8 mouse cellular contexts compared by ENCODE assay signal in the genomic region with DNA sequence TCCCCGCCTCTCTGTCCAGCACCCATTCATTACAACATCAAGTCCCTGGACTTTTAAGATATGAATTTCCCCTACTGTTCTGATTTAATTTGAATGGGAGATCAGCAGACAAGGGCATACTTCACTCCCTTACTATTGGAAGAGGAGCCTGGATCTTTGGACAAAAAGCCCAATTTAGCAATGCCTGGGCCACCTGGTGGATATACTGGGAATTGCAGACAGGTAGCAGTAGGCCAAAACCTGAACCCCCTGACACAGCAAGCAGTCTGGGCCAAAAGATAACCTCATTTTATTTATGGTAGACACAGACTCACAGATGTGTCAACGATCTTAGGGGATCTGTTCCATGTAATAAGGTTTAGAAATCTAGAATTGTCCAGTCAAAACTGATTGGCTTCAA. TPM values are rescaled to one million over a fixed set of nuclear protein-coding genes. Genes with fewer than 3 reads are reported as not detected.
DNase-seq lines count a peak whose midpoint lies in the region; ATAC-seq and TF ChIP-seq lines count a peak whose summit lies in the region.

No protein-coding gene starts in this region.

- no peak for ATAC-seq in hindbrain, embryonic 11.5 days (ENCODE audit: low FRiP score)
- no peak for ATAC-seq in hindbrain, embryonic 16.5 days
- no peak for ATAC-seq in lung, postnatal 0 days

- no peaks in the 10 kb centered on the region for H3K36me3 ChIP-seq in hindbrain, embryonic 11.5 days (ENCODE audit: control insufficient read depth, insufficient read depth, low read length)
- no peaks in the 10 kb centered on the region for H3K36me3 ChIP-seq in hindbrain, embryonic 16.5 days (ENCODE audit: control insufficient read depth, insufficient read depth, low read length)
- no peaks in the 10 kb centered on the region for H3K36me3 ChIP-seq in lung, postnatal 0 days (ENCODE audit: insufficient read depth, low read length)

- H3K4me2 ChIP-seq in hindbrain, embryonic 11.5 days (replicated peaks; ENCODE audit: low read depth, low read length), result no peak overlapping the region
- no peak overlapping the region for H3K4me2 ChIP-seq in hindbrain, embryonic 16.5 days (ENCODE audit: low read length)
- no peak overlapping the region for H3K4me2 ChIP-seq in lung, postnatal 0 days (replicated peaks; ENCODE audit: low read depth, low read length)

- peak; percentile 90 for TF ChIP-seq CTCF in lung, postnatal 0 days (IDR thresholded peaks at IDR 0.05)

- H3K4me1 ChIP-seq in hindbrain, embryonic 11.5 days (replicated peaks; ENCODE audit: control insufficient read depth, insufficient read depth, low read length), result no peaks in the 10 kb centered on the region
- H3K4me1 ChIP-seq in hindbrain, embryonic 16.5 days (ENCODE audit: control insufficient read depth, insufficient read depth, low read depth, low read length), result no peaks in the 10 kb centered on the region
- no peaks in the 10 kb centered on the region for H3K4me1 ChIP-seq in lung, postnatal 0 days (ENCODE audit: insufficient read depth, low read depth, low read length)

- peak; percentile 77 for DNase-seq in hindbrain, embryonic 11.5 days (ENCODE audit: low spot score)
- DNase-seq in 416B (ENCODE audit: low read depth) (peak; percentile 24), ES-CJ7 (ENCODE audit: low read depth, low spot score) (peak; percentile 50)
- peak; percentile 47 for DNase-seq in cerebellum, adult 9-10 months
- DNase-seq in induced T-regulatory cell, adult 2 months (ENCODE audit: low read depth), result peak; percentile 73
- DNase-seq in lung, postnatal 0 days (ENCODE audit: low spot score), result peak; percentile 48
- peak; percentile 19 to 43 for DNase-seq in thymus, postnatal 36 days

- H3K27me3 ChIP-seq in hindbrain, embryonic 11.5 days (ENCODE audit: control insufficient read depth, insufficient read depth, low read length), result no peaks in the 10 kb centered on the region
- no peaks in the 10 kb centered on the region for H3K27me3 ChIP-seq in hindbrain, embryonic 16.5 days (replicated peaks; ENCODE audit: control insufficient read depth, insufficient read depth, low read length)
- H3K27me3 ChIP-seq in lung, postnatal 0 days (replicated peaks; ENCODE audit: insufficient read depth, low read length), result no peaks in the 10 kb centered on the region

- no peak overlapping the region for H3K4me3 ChIP-seq in hindbrain, embryonic 11.5 days (ENCODE audit: low read depth, low read length)
- no peak overlapping the region for H3K4me3 ChIP-seq in hindbrain, embryonic 16.5 days (ENCODE audit: low read length)
- no peak overlapping the region for H3K4me3 ChIP-seq in lung, postnatal 0 days (ENCODE audit: low read depth, low read length)

- 49% methylated on average over 2 of the region's 2 CpGs for WGBS in hindbrain, embryonic 11.5 days
- 43% methylated on average over 2 of the region's 2 CpGs for WGBS in hindbrain, embryonic 16.5 days
- WGBS in lung, postnatal 0 days, result 40% methylated on average over 2 of the region's 2 CpGs

- no peak for TF ChIP-seq EP300 in lung, postnatal 0 days (IDR thresholded peaks at IDR 0.05)

- no peak overlapping the region for H3K27ac ChIP-seq in hindbrain, embryonic 11.5 days (ENCODE audit: low read depth, low read length)
- no peak overlapping the region for H3K27ac ChIP-seq in hindbrain, embryonic 16.5 days (ENCODE audit: low read depth, low read length)
- H3K27ac ChIP-seq in lung, postnatal 0 days (ENCODE audit: low read length), result no peak overlapping the region

- no peaks in the 10 kb centered on the region for H3K9me3 ChIP-seq in hindbrain, embryonic 11.5 days (ENCODE audit: control insufficient read depth, low read length)
- H3K9me3 ChIP-seq in hindbrain, embryonic 16.5 days (ENCODE audit: control insufficient read depth, low read length), result no peaks in the 10 kb centered on the region
- no peaks in the 10 kb centered on the region for H3K9me3 ChIP-seq in lung, postnatal 0 days (ENCODE audit: low read length)

- H3K9ac ChIP-seq in hindbrain, embryonic 11.5 days (ENCODE audit: low read depth, low read length), result no peak overlapping the region
- H3K9ac ChIP-seq in hindbrain, embryonic 16.5 days (ENCODE audit: low read depth, low read length), result no peak overlapping the region
- no peak overlapping the region for H3K9ac ChIP-seq in lung, postnatal 0 days (replicated peaks; ENCODE audit: low read depth)

RNA-seq across cellular contexts. Expression of gene Fam181a, which starts 9.1 kb away (rescaled TPM):
- 16.6 and 23.8 TPM in 2 replicates for polyA plus RNA-seq in hindbrain, embryonic 11.5 days (2014; fragmentation: Nextera tagmentation; extraction: Ambion mirVana)
- polyA plus RNA-seq in hindbrain, embryonic 16.5 days (2015; fragmentation: Nextera tagmentation; extraction: Ambion mirVana), result 5.6 and 6.0 TPM in 2 replicates
- 0.19 and 0.35 TPM in 2 replicates for polyA plus RNA-seq in lung, postnatal 0 days (2015; fragmentation: Nextera tagmentation; extraction: Ambion mirVana)

RNA-seq across cellular contexts. Expression of gene Asb2, which starts 54.2 kb away (rescaled TPM):
- polyA plus RNA-seq in hindbrain, embryonic 11.5 days (2014; fragmentation: Nextera tagmentation; extraction: Ambion mirVana), result 0.54 and 1.0 TPM in 2 replicates
- polyA plus RNA-seq in hindbrain, embryonic 16.5 days (2015; fragmentation: Nextera tagmentation; extraction: Ambion mirVana), result 1.4 and 2.1 TPM in 2 replicates
- 5.1 TPM in 2 replicates for polyA plus RNA-seq in lung, postnatal 0 days (2015; fragmentation: Nextera tagmentation; extraction: Ambion mirVana)

RNA-seq across cellular contexts. Expression of gene Prima1, which starts 59.7 kb away (rescaled TPM):
- 1.5 and 1.6 TPM in 2 replicates for polyA plus RNA-seq in hindbrain, embryonic 11.5 days (2014; fragmentation: Nextera tagmentation; extraction: Ambion mirVana)
- polyA plus RNA-seq in hindbrain, embryonic 16.5 days (2015; fragmentation: Nextera tagmentation; extraction: Ambion mirVana), result 0.59 and 0.70 TPM in 2 replicates
- polyA plus RNA-seq in lung, postnatal 0 days (2015; fragmentation: Nextera tagmentation; extraction: Ambion mirVana), result 0.13 TPM in 1 of 2 replicates, not detected in the other

Comparison
In these comparisons a context has a peak if more than half of its experiments do, and no peak if none do; other contexts are left out.
1. DNase-seq: peak in every context shown above with its lines; median percentile 77 in hindbrain, embryonic 11.5 days; 73 in induced T-regulatory cell, adult 2 months; 50 in ES-CJ7; 48 in lung, postnatal 0 days; 47 in cerebellum, adult 9-10 months; 31 in thymus, postnatal 36 days; 24 in 416B.